Mouse (Mus musculus) erythroid progenitor cell, adult 5-6 weeks (primary cell): ENCODE data around the gene Slc44a5. TPM values are rescaled to one million over a fixed set of nuclear protein-coding genes. Genes with fewer than 3 reads are reported as not detected.
A peak's percentile ranks its signal among the peaks of the same experiment; 100 is the strongest.

ENCODE experiments used
- ATAC-seq: replicated peaks from 2 replicates; pipeline ENCODE4 v1.8.0; 2016; ENCODE audit warnings: moderate number of reproducible peaks, mild to moderate bottlenecking, moderate TSS enrichment, inconsistent platforms; ENCODE audit not compliant: poor library complexity, low FRiP score, severe bottlenecking
- total RNA-seq, 2 experiments: library from RNA; stranded (forward) in 1 of 2; stranded (reverse) in 1 of 2; fragments of 150-400 nt in 1 of 2; fragments of 186-747, 209-891 nt in 1 of 2; gene quantifications; 2 replicates each; pipeline versions ENCODE4 v1.2.3 to v1.2.4; 2015 to 2017; ENCODE audit warnings: low replicate concordance in 2 of 2

Slc44a5 gene
- total RNA-seq, 2 experiments from 2014 or later = not detected

DNA sequence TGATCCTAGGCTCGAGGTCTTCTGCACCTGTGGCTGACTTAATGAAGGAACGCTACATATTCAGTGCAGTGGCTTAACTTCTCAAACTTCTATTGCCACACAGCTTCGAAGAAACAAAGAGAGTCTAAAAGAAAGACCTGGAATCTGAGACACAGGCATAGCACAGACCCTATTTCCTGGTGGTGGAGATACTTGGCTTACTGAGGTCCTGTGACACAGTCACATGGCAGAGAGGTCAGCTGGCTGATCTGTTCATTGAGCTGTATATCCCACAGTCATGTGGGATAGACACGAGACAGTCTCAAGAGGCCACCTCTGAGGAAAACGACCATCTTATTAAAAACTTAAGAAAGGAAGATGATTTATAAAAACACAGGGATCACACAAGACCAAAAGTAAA, 116.8 kb downstream of the Slc44a5 start:
- ATAC-seq = no peak

DNA sequence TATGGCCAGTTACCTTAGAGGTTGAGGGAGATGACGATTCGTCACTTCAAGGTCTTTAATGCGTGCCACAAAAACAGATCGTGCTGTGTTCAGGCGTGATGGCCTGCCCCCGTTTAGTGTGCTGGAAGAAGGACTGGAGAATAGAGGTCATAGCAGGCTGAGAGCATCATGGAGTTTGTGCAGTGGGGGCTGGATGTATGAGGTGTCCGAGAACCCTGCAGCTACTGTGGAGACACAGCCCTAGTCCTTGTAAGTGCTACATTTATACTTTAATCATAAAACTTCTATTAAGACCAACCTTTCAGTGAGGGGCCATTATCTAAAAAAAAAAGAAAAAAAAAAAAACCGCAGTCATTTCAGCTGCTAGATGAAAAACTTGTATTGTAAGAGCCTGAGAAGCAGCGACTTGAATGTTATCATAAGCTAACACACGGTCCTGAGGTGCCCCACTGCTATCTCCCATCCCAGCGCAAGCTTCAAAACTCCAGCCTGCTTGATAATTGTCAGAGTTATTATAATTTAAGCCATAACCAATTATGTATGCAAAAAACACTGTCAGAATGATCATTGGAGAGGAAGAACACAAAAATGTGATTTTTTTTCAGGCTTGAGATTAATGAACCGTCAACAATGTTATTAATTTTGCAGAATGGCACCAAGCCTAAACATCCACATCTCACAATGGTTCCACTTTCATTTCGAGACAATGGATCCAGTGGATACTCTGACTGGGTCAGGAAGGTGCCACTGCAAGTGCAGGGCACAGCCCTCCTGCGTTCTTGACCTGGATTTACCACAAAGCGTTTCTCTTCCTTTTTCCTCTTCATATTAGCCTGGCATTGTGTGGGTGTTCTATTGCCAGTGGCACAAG, 118.5 kb downstream of the Slc44a5 start:
- peak; percentile 86 for ATAC-seq

DNA sequence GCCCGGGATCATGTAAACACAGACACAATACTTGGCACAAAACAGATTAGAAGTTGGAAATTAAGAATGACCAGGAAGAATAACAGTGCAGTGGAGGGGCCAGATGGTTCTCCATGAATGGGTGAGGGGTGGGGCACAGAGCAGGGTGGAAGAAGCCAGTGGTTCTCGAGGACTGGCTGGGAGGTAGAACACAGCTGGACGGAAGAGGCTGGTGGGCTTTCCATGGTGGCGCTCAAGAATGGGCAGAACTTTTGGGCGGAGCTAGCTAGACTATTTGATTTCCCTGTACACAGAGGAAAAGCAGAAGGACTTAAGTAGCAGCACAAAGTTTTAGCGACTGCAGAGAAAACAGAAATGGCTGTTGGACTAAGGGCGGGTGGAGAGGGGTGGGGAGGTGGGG, 119.2 kb downstream of the Slc44a5 start:
- ATAC-seq = peak; percentile 41

DNA sequence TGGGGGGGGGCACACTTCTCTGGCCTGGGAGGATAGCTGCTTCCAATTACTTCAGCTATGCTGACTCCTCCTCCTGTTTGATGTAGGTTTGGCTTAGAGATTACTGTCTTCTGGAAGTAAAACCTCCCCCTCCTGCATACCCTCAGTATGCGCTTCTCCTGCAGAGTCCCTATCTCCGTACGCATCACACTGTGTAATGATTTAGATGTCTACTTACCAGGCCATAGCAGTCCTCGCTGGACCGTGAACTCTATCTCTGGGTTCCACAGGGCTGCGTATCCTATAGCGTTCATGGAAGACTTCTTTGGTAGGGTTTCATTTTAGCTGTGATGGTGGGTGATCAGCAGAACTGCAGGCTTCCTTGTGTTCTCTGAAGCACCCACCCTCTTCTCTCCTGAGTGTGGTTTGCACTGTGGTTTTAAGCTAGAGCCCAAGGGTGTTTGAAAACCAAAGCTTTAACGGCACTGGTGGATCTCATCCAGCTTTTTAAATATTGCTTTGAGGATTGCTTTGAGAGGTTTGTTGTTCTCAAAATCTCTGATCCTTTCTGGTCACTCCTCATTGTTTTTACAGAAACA, 120.6 kb downstream of the Slc44a5 start:
- ATAC-seq = no peak

DNA sequence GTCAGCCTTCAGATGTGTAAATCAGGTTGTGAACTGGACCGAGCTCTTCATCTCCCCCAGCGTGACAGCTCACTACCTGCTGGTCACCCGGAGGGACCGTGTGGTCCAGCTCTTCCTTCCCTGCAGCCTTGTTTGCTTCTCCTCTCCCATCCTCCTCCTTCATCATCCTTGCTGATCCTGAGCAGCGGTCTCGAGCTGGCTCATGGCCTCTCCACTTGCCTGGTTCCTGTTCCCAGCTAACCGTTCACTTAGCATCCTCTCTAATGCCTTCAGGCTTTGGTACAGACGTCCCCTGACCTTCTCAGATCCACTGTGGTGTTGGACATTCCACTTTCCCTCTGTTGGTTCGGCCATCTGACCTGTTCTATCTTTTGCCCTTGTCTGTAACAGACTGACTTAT, 128.4 kb downstream of the Slc44a5 start:
- no peak; the same call in 1 of the 2 replicates for ATAC-seq

DNA sequence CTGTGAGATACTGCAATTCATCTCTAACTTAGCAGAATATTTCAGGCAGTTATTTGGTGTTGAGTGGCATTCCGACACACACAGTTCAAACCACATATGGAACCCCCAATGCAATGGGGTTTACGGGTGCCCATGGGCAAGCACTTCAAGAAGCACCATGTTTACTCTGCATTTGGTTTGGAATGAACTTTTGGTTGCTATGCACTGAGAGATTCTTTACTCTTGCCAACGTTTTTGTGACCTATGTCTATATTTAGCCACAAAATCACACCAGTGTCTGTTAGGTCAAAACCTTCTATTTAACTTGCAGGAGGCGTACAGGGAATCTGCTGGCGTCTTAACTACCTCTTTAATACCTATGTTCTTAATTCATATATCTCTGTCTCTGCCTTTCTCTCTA, 137.3 kb downstream of the Slc44a5 start:
- ATAC-seq = no peak

DNA sequence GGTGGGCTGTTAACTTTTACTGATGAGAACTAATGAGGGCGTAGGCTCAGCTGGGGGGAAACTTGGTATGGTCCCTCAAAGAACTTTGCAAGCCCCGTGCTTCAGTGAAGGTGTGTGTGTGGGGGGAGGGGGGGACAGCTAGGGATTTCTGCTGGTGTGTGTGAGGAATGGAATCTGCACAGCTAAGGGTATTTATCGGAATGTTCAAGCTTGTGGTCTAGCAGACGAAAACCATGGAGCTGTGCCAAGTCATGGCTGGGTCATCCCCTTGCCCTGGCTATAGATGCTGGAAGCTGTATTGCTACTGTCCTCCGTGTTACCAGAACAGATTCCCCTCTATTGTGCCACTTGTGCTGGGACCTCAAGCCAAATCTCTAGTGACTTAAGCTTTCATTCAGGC, 138.0 kb downstream of the Slc44a5 start:
- ATAC-seq = no peak

DNA sequence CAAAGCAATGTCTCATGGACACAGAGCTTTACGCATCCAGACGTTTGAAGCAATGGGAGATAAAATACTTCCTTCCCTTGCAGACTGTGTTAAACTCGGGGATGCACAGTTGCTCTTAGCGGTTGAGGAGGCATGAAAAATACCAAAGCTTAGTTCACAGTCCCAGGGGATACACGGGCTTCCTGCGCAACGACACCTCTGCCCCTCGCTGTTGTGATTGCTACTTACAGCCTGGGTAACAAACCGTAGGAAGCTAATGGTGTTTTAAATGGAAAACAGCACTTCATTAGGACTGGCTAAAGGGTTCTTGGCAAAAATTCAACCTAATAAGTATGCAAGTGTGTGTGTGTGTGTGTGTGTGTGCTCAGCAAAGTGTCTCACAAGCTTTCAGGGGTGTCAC, 141.8 kb downstream of the Slc44a5 start:
- no peak for ATAC-seq

DNA sequence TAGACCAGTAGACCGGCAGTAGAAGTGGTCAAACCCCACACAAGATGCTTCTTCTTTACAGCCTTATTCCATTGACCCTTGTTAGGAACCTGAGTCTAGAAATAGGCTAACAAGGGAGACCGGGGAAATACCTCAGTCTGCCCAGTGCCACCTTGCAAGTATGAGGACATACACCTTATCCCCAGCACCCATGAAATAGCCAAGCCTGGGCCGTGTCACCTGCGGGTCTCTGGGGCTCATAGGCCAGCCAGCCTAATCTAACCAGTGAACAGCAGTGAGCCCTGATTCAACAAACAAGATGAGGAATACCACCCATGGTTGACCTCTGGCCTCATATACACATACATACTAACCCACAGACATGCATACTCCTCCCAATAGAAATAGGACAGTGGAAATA, 142.2 kb downstream of the Slc44a5 start:
- ATAC-seq = no peak

DNA sequence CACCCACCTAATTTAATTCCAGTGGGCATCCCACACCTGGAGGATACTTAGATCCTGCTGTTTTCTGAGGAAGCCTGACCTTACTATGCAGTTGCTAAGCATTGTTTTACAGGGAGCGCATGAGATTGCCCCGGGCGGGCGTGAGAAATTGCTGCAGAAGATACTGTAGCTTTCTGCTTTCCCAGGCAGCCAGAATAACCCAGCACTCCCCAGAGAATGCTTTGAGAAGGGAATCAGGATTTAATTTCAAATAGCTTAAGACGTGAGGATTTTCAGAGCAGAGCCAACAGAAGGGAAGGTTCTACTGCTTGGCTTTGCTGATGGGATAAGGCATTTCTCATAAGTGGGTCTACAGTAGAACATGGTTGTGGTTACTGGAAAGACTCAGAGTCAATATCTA, 142.8 kb downstream of the Slc44a5 start:
- ATAC-seq = no peak

DNA sequence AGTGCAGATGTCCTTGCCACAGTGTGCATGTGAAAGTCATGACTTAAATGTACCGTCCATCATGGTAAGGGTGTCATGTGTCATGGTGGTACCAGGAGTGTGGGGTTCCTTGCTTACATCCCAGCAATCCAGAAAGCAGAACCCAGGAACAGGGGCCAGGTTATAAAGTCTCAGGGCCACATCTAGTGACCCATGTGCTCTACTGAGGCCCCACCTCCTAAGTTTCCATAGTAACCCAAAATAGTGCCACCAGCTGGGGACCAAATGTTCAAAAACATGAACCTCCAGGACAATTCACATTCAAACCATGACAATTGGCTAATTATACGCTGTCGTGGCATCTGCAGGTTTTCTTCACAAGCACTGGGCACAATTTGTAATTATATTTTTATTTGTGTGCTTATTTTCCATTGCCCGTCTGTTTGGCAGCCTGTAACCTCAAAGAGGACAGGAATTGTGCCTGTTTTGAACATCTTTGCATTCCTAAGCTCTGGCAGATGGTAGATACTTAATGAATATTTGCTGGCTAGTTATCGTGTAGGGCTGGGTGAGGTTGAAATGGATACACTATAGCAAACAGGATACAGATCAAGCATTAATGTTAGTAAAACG, 145.9 kb downstream of the Slc44a5 start:
- no peak for ATAC-seq

DNA sequence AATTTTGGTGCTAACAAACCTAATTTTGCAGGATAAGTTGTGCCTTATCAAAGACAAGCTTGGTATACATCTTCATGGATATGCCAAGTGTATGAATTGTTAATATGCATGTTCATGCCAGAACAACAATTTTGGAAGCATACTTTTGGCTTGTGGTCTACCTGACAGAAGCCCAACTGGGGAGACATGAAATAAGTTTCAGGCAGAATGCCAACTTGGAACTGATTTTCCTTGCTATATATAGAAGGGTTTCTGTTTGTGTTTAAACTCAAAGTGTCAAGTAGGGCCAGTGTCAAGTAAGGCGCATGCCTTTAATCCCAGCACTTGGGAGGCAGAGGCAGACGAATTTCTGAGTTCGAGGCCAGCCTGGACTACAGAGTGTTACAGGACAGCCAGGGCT, 149.3 kb downstream of the Slc44a5 start:
- ATAC-seq = no peak

DNA sequence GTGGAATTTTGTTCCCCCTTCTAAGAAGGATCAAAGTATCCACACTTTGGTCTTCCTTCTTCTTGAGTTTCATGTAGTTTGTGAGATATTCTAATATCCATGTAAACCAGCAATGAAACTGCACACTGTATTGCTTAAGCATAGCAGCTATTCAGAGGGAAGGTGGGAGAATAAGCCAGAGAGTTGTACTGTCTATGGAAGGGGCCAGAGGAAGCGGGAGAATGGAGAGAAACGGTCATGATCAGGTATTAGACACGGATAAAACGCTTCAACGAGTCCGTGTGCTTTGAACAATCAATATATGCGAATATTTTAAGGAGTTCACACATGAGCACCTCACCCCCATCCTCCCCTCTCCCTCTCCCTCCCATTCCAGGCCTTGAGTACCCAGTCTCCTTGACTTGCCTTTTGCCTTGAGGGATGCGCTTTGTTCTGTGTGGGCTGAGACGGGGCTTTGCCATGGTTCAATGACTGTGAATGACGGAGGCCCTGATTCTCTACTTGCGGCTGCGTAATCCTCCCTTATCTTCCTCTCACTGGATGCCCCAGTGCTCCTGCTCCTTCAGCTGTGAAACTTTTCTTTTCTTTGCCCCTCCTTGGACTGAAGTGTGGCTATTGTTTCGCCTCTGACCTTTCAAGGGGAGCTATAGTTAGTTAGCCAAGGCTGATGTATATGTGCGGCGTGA, 151.8 kb downstream of the Slc44a5 start:
- ATAC-seq = no peak

DNA sequence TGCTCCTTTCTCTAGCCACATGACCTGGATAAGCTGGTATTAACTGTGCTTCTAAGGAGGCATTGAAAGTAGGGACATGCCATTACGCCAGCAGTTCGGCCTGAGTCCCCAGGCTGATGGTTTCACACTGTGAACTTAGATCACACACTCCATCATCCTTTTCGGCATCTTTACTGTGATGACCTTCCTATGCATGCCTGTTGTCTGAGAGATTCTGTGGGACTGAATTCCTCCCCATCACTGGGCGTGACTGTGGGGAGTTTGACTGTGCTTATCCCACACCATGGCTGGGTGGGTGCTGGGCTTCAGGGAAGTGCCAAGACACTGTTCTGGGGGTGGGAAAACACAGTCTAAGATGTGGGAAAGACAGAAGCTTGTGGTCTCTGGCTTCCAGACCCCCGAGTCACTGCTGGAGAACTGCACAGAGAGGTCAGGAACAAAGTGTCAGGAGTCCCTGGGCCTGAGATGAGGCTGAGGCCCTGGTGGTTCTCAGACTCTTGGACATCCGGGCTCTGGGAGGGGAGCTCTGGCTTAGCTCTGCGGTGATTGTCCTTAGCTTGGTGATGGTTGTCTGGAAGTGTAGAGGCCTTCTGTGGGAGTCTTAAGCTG, 152.6 kb downstream of the Slc44a5 start:
- no peak for ATAC-seq

DNA sequence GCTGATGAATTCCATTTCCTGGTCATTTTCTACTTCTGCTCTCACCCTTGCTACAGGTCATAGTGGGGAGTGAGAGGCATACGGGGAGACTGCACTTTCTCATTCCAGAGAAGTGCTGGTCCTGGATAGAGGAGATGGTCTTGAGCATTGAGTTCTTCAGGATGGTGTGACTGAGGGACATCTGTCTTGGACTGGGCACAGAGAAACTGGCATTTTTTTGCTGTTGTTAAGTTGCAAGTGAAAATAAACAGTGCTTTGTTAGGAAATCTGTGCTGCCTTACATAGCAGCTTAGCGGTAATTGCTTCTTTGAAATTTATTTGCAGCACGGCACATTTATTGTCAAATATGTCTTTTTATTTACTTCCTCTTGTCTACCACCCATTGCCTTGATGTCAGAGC, 154.0 kb downstream of the Slc44a5 start:
- no peak for ATAC-seq

DNA sequence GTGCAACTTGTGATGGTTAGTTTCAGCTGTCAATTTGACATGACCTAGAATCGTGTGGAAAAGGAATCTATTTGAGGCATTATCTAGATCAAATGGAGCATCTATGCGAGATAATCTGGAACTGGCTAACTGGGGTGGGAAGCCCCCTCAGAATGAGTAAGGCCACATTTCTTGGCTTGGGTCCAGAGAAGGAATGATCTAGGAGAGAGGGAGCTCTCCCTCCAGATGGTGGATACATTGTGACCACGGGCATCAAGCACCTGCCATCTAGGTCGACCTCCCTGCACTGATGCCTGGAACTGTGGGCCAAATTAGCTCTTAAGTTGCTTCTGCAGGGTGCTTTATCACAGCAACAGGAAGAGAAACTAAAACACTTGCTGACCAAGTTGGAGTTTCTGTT, 155.8 kb downstream of the Slc44a5 start:
- no peak for ATAC-seq

DNA sequence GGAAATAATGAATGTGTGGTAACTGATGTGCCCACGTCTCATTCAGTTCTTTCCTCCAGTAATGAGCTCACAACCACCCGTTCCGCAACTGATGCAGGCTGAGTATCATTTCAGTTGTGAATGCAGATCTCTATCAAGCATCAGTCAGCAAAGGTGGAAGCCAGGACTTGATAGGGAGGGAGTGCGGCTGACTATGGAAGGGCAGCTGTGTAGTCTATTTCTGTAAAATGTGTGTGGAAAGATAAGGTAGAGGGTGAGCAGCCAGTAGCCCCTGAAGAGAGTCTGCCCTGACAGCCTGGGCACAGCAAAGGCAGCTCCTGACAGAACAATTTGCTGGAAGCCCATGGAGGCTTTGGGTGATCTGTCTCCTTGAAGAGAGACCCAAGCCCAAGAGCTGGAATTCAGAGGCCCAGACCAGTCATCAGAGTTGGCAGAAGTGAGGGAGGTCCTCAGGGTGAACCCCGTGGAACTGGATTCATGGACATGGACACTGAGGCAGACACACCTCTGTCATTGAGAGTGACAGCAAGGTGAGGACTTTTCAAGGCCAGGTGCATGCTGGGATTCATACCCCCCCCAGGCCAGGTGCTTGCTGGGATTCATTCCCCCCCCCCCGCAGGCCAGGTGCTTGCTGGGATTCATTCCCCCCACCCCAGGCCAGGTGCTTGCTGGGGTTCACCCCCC, 157.3 kb downstream of the Slc44a5 start:
- ATAC-seq = 0 out of 2 replicates have a peak, but pooled peaks have one; percentile 52

DNA sequence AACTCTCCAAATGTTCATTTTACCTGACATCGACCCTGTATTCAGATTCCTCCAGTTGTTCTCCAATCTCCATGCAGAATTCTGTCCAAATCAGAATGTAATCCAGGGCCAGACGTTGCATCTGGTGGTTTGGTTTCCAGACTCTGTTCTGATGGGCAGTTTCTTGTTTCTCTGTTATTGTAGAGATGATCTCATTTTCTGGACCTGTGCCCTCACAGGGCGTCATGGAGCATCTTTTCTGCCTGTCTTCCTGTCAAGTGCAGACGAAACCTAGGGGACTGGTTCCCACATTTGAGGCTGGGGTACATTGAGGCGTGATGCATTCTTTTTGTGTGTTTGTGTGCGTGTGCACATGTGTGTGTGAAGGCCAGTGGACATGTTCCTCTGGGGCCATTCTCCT, 160.8 kb downstream of the Slc44a5 start:
- no peak for ATAC-seq

DNA sequence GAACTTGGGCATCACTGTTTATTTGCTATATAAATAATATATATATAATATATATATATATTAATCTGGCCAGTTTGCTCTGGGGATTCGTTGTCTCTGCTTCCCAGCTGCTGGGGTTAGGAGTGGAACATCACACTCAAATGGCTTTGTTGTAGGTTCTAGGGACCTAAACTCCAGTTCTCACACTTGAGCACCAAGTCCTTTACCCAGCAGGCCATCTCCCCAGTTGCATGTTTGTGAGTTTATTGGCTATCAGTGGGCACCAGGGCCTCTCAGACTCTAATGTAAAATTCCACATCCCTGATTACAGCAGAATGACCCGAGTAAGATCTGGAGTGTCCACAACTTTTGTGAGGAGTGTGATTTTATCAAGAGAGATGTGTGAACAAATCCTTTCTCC, 161.5 kb downstream of the Slc44a5 start:
- ATAC-seq = no peak

DNA sequence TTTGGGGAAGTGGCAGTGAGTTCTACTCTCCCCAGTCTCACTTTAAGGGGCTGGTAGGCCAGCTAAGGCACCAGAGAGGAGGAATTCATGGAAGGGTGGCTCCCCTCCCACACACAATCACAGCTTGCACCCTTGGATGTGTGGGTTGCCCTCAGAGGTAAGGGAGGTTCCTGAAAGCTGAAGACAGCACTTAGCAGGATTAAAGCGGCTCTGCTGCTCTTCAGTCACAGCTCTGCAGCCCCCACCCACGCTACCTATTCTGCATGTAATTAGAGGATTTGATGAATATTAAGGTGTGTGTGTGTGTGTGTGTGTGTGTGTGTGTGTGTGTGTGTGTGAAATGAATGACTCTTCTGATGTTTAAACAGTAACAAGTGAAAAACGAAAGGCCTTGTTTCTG, 163.3 kb downstream of the Slc44a5 start:
- ATAC-seq = no peak
